Mouse (Mus musculus): ENCODE data around the gene Fam198b.

Gene Fam198b

GRCm38 (mm10) chr3:79989911-79990310 lies 105.6 kb downstream of the Fam198b start:
- DNase-seq: no peak

GRCm38 (mm10) chr3:79990480-79990879 lies 106.1 kb downstream of the Fam198b start:
- DNase-seq: no peak

GRCm38 (mm10) chr3:79994029-79994539 lies 109.8 kb downstream of the Fam198b start:
- DNase-seq: no peak

GRCm38 (mm10) chr3:79995726-79996125 lies 111.4 kb downstream of the Fam198b start:
- DNase-seq: no peak
